Mouse (Mus musculus) forelimb bud, embryonic 11.5 days (tissue): ENCODE measurements around the gene Arhgap4.

Source experiments
- DNase-seq: peaks from one replicate; pipeline ENCODE4 v3.0.0-alpha.2; 2012; ENCODE audit warnings: low read depth, low spot score

The Arhgap4 gene

GRCm38 (mm10) chrX:73921823-73922549 is at the start of gene Arhgap4, which contains the start of gene Naa10:
Arhgap4 (minus strand) TSS chrX:73921870.
Naa10 (minus strand) TSS chrX:73921944.
- DNase-seq: peak; percentile 82

- no peak for DNase-seq
Observed at GRCm38 (mm10) chrX:73970781-73971180, 49.1 kb upstream of the Arhgap4 start.

- DNase-seq: no peak
Observed at GRCm38 (mm10) chrX:73969729-73970128, 48.1 kb upstream of the Arhgap4 start.

GRCm38 (mm10) chrX:73969167-73969566 is 47.5 kb upstream of the Arhgap4 start:
- no peak for DNase-seq

- peak; percentile 91 for DNase-seq
Observed at GRCm38 (mm10) chrX:73967177-73968075, 45.8 kb upstream of the Arhgap4 start.

- peak; percentile 77 for DNase-seq
Observed at GRCm38 (mm10) chrX:73966248-73967176, 44.8 kb upstream of the Arhgap4 start, which contains the start of gene Hcfc1. Hcfc1 (minus strand) TSS chrX:73966357.

- no peak for DNase-seq
Observed at GRCm38 (mm10) chrX:73965307-73965706, 43.6 kb upstream of the Arhgap4 start.

- no peak for DNase-seq
Observed at GRCm38 (mm10) chrX:73964363-73964762, 42.7 kb upstream of the Arhgap4 start.

- no peak for DNase-seq
Observed at GRCm38 (mm10) chrX:73954988-73955387, 33.3 kb upstream of the Arhgap4 start.

GRCm38 (mm10) chrX:73952603-73953002 is 30.9 kb upstream of the Arhgap4 start:
- DNase-seq: no peak

- DNase-seq: no peak
Observed at GRCm38 (mm10) chrX:73949341-73949740, 27.7 kb upstream of the Arhgap4 start.

- DNase-seq: peak; percentile 58
Observed at GRCm38 (mm10) chrX:73948647-73949046, 27.0 kb upstream of the Arhgap4 start.

- DNase-seq: no peak
Observed at GRCm38 (mm10) chrX:73946896-73947295, 25.2 kb upstream of the Arhgap4 start.

- no peak for DNase-seq
Observed at GRCm38 (mm10) chrX:73942294-73942693, 20.6 kb upstream of the Arhgap4 start.

GRCm38 (mm10) chrX:73941860-73942259 is 20.2 kb upstream of the Arhgap4 start:
- DNase-seq: no peak

GRCm38 (mm10) chrX:73931871-73932270 is 10.2 kb upstream of the Arhgap4 start:
- no peak for DNase-seq

GRCm38 (mm10) chrX:73930402-73931062 is 8.9 kb upstream of the Arhgap4 start, which contains the start of gene Renbp:
Renbp (minus strand) TSS chrX:73930850.
- peak; percentile 40 for DNase-seq

GRCm38 (mm10) chrX:73922550-73922882 is 846 bp upstream of the Arhgap4 start:
- no peak for DNase-seq

- no peak for DNase-seq
Observed at GRCm38 (mm10) chrX:73921285-73921822, 316 bp downstream of the Arhgap4 start.

GRCm38 (mm10) chrX:73918631-73919030 is 3.0 kb downstream of the Arhgap4 start:
- DNase-seq: no peak

- DNase-seq: no peak
Observed at GRCm38 (mm10) chrX:73916945-73917344, 4.7 kb downstream of the Arhgap4 start.
